Mouse (Mus musculus): ENCODE data around the gene Uqcrc1. TPM values are rescaled to one million over a fixed set of nuclear protein-coding genes. Genes with fewer than 3 reads are reported as not detected.

Uqcrc1 gene
- polyA plus RNA-seq (2012; rRNA removed) = 991 and 1,216 TPM in 2 replicates

GRCm38 (mm10) chr9:108936418-108937364 is at the start of gene Uqcrc1:
Gene Uqcrc1, plus strand, starts transcription at chr9:108936633.
- peak within 1 kb of the TSS; percentile 76 for H3K27ac ChIP-seq (ENCODE audit: insufficient read depth, low read depth, low read length)
- peaks cover 6% of the 10 kb centered on the region; the same call in 1 of the 2 replicates for H3K4me1 ChIP-seq (ENCODE audit: control insufficient read depth, insufficient read depth, insufficient read length, low read length)
- peak within 1 kb of the TSS; percentile 70 for H3K4me3 ChIP-seq (ENCODE audit: low read depth, low read length)
- under 1% methylated on average over 58 of the region's 58 CpGs for WGBS
- H3K27me3 ChIP-seq (ENCODE audit: control insufficient read depth, insufficient read depth, low read length) = no peaks in the 10 kb centered on the region
- TF ChIP-seq POLR2A (IDR thresholded peaks at IDR 0.05; ENCODE audit: low read depth, low read length) = peak; percentile 93
- peak; percentile 82; the same call in 1 of the 2 replicates for TF ChIP-seq CTCF (IDR thresholded peaks at IDR 0.05; ENCODE audit: extremely low read depth, insufficient read length, insufficient replicate concordance, low read depth, low read length)
- peaks cover 21% of the 10 kb centered on the region for H3K36me3 ChIP-seq (ENCODE audit: control insufficient read depth, insufficient read depth, low read length)

GRCm38 (mm10) chr9:108912308-108912707 is 24.1 kb upstream of the Uqcrc1 start:
- H3K4me1 ChIP-seq (ENCODE audit: control insufficient read depth, insufficient read depth, insufficient read length, low read length) = no peaks in the 10 kb centered on the region
- no peak overlapping the region for H3K27ac ChIP-seq (ENCODE audit: insufficient read depth, low read depth, low read length)
- WGBS = 56% methylated on average over 6 of the region's 6 CpGs
- TF ChIP-seq POLR2A (IDR thresholded peaks at IDR 0.05; ENCODE audit: low read depth, low read length) (no peak), CTCF (IDR thresholded peaks at IDR 0.05; ENCODE audit: extremely low read depth, insufficient read length, insufficient replicate concordance, low read depth, low read length) (no peak)
- no peak overlapping the region for H3K4me3 ChIP-seq (ENCODE audit: low read depth, low read length)
- H3K36me3 ChIP-seq (ENCODE audit: control insufficient read depth, insufficient read depth, low read length) = peaks cover 24% of the 10 kb centered on the region
- H3K27me3 ChIP-seq (ENCODE audit: control insufficient read depth, insufficient read depth, low read length) = no peaks in the 10 kb centered on the region

GRCm38 (mm10) chr9:108913161-108913560 is 23.3 kb upstream of the Uqcrc1 start:
- H3K36me3 ChIP-seq (ENCODE audit: control insufficient read depth, insufficient read depth, low read length) = peaks cover 24% of the 10 kb centered on the region
- no peaks in the 10 kb centered on the region for H3K4me1 ChIP-seq (ENCODE audit: control insufficient read depth, insufficient read depth, insufficient read length, low read length)
- H3K4me3 ChIP-seq (ENCODE audit: low read depth, low read length) = no peak overlapping the region
- H3K27me3 ChIP-seq (ENCODE audit: control insufficient read depth, insufficient read depth, low read length) = no peaks in the 10 kb centered on the region
- 88% methylated on average over 7 of the region's 7 CpGs for WGBS
- H3K27ac ChIP-seq (ENCODE audit: insufficient read depth, low read depth, low read length) = no peak overlapping the region
- TF ChIP-seq CTCF (IDR thresholded peaks at IDR 0.05; ENCODE audit: extremely low read depth, insufficient read length, insufficient replicate concordance, low read depth, low read length) (no peak), POLR2A (IDR thresholded peaks at IDR 0.05; ENCODE audit: low read depth, low read length) (no peak)

- no peaks in the 10 kb centered on the region for H3K27me3 ChIP-seq (ENCODE audit: control insufficient read depth, insufficient read depth, low read length)
- H3K4me3 ChIP-seq (ENCODE audit: low read depth, low read length) = no peak overlapping the region
- 45% methylated on average over 10 of the region's 10 CpGs for WGBS
- H3K36me3 ChIP-seq (ENCODE audit: control insufficient read depth, insufficient read depth, low read length) = peaks cover 24% of the 10 kb centered on the region
- no peak overlapping the region for H3K27ac ChIP-seq (ENCODE audit: insufficient read depth, low read depth, low read length)
- no peaks in the 10 kb centered on the region for H3K4me1 ChIP-seq (ENCODE audit: control insufficient read depth, insufficient read depth, insufficient read length, low read length)
- TF ChIP-seq CTCF (IDR thresholded peaks at IDR 0.05; ENCODE audit: extremely low read depth, insufficient read length, insufficient replicate concordance, low read depth, low read length) = no peak
- TF ChIP-seq POLR2A (IDR thresholded peaks at IDR 0.05; ENCODE audit: low read depth, low read length) = no peak
These were observed 22.8 kb upstream of the Uqcrc1 start for GRCm38 (mm10) chr9:108913621-108914020.

- Histone ChIP-seq H3K4me1 (ENCODE audit: control insufficient read depth, insufficient read depth, insufficient read length, low read length) (no peaks in the 10 kb centered on the region), H3K27me3 (ENCODE audit: control insufficient read depth, insufficient read depth, low read length) (no peaks in the 10 kb centered on the region), H3K27ac (ENCODE audit: insufficient read depth, low read depth, low read length) (no peak within 1 kb of the TSS), H3K36me3 (ENCODE audit: control insufficient read depth, insufficient read depth, low read length) (peaks cover 24% of the 10 kb centered on the region), H3K4me3 (ENCODE audit: low read depth, low read length) (no peak within 1 kb of the TSS)
- TF ChIP-seq POLR2A (IDR thresholded peaks at IDR 0.05; ENCODE audit: low read depth, low read length) (no peak), CTCF (IDR thresholded peaks at IDR 0.05; ENCODE audit: extremely low read depth, insufficient read length, insufficient replicate concordance, low read depth, low read length) (no peak)
- WGBS = 62% methylated on average over 6 of the region's 6 CpGs
These were observed 21.9 kb upstream of the Uqcrc1 start, which contains the start of gene Tmem89 for GRCm38 (mm10) chr9:108914491-108914890. Gene Tmem89, plus strand, starts transcription at chr9:108914619.

- Histone ChIP-seq H3K27me3 (ENCODE audit: control insufficient read depth, insufficient read depth, low read length) (no peaks in the 10 kb centered on the region), H3K4me1 (ENCODE audit: control insufficient read depth, insufficient read depth, insufficient read length, low read length) (peaks cover 21% of the 10 kb centered on the region), H3K36me3 (ENCODE audit: control insufficient read depth, insufficient read depth, low read length) (no peaks in the 10 kb centered on the region), H3K4me3 (ENCODE audit: low read depth, low read length) (peak overlapping the region; percentile 38), H3K27ac (ENCODE audit: insufficient read depth, low read depth, low read length) (peak overlapping the region; percentile 96)
- TF ChIP-seq CTCF (IDR thresholded peaks at IDR 0.05; ENCODE audit: extremely low read depth, insufficient read length, insufficient replicate concordance, low read depth, low read length) (no peak), POLR2A (IDR thresholded peaks at IDR 0.05; ENCODE audit: low read depth, low read length) (no peak)
- WGBS = 18% methylated on average over 8 of the region's 8 CpGs
These were observed 10.5 kb upstream of the Uqcrc1 start for GRCm38 (mm10) chr9:108925897-108926296.

- H3K27ac ChIP-seq (ENCODE audit: insufficient read depth, low read depth, low read length) = peak overlapping the region; percentile 84
- H3K4me3 ChIP-seq (ENCODE audit: low read depth, low read length) = no peak overlapping the region
- no peak for TF ChIP-seq POLR2A (IDR thresholded peaks at IDR 0.05; ENCODE audit: low read depth, low read length)
- no peak for TF ChIP-seq CTCF (IDR thresholded peaks at IDR 0.05; ENCODE audit: extremely low read depth, insufficient read length, insufficient replicate concordance, low read depth, low read length)
- H3K27me3 ChIP-seq (ENCODE audit: control insufficient read depth, insufficient read depth, low read length) = no peaks in the 10 kb centered on the region
- H3K36me3 ChIP-seq (ENCODE audit: control insufficient read depth, insufficient read depth, low read length) = no peaks in the 10 kb centered on the region
- 31% methylated on average over 3 of the region's 3 CpGs for WGBS
- H3K4me1 ChIP-seq (ENCODE audit: control insufficient read depth, insufficient read depth, insufficient read length, low read length) = peaks cover 27% of the 10 kb centered on the region
These were observed 8.0 kb upstream of the Uqcrc1 start for GRCm38 (mm10) chr9:108928424-108928823.
